Comparison of ENCODE assay signal across 13 mouse cellular contexts in the genomic region with DNA sequence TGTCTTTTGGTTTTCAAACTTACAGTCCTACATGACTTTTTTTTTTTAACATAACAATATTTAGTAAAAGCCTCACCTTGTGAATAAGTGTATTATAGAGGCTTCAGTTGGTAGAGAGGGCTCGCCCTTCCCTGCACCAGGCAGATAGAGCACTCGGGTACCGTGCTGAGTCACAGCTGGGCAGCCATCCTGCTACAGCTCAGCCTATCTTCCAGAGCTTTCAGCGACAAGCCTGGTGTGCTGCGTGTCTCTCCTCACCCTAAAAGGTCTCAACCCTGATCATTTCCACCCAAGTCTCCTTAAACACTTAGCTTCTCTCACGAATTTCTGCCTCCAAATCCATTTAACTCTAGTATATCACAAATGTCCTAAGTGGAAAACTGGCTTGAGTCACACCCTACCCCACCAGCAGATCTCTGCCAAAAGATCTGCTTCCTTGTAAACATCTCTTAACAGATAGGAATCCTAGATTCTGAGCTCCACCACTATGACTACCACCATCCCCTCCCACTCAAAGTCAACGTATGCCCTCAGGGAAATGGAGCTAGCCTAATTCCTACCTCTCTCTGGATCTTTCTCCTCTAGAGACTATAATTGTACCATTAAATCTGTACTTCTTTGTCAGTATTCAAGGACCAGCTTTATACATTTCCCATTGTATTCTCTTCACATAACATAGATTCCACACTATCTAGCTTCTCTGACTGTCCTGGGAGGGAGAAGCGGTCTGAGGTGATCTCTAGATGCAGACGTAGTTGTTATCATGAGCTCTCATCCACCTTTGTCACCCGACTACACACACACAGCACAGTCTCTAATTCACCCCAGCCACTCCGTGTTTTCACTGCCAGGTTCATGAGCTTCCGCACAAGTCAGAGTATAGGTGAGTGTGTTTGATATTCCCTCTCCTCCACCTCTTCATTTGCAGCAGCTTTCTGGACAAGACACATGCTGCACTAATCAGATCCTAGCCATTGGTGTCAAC. TPM values are rescaled to one million over a fixed set of nuclear protein-coding genes. Genes with fewer than 3 reads are reported as not detected.
DNase-seq lines count a peak whose midpoint lies in the region; ATAC-seq and TF ChIP-seq lines count a peak whose summit lies in the region.
"Had no signal": no experiment of that assay in that cellular context is flagged by ENCODE, and none has a peak within 500 bp of the region (broad histone marks: within the 10 kb centered on the region; RNA-seq: fewer than 3 reads in every experiment).

No protein-coding gene starts in this region.

- WGBS in heart, embryonic 11.5 days (ENCODE audit: insufficient replicate concordance), result 43% methylated on average over 12 of the region's 12 CpGs
- 77% methylated on average over 12 of the region's 12 CpGs for WGBS in hindbrain, embryonic 13.5 days

- no peaks in the 10 kb centered on the region for H3K36me3 ChIP-seq in heart, embryonic 11.5 days (ENCODE audit: control insufficient read depth, insufficient read depth, low read length)
- H3K36me3 ChIP-seq in myocyte (ENCODE audit: control insufficient read depth, insufficient read depth), result no peaks in the 10 kb centered on the region
- no peaks in the 10 kb centered on the region for H3K36me3 ChIP-seq in hindbrain, embryonic 13.5 days
- H3K36me3 ChIP-seq: embryonic facial prominence, embryonic 12.5 days; limb, embryonic 10.5 days; midbrain, embryonic 12.5 days; neural tube, embryonic 15.5 days had no signal

- peak; percentile 92 for ATAC-seq in heart, embryonic 11.5 days (replicated peaks; ENCODE audit: insufficient number of reproducible peaks, low FRiP score, low TSS enrichment)
- peak; percentile 82 for ATAC-seq in erythroid progenitor cell, adult 5-6 weeks (replicated peaks; ENCODE audit: low FRiP score, poor library complexity, severe bottlenecking)
- ATAC-seq in hindbrain, embryonic 13.5 days (ENCODE audit: low FRiP score), result no peak

- TF ChIP-seq POLR2A in myocyte (IDR thresholded peaks at IDR 0.05; ENCODE audit: insufficient read length, low read depth), result peak; percentile 46

- no peaks in the 10 kb centered on the region for H3K9me3 ChIP-seq in heart, embryonic 11.5 days (replicated peaks; ENCODE audit: control insufficient read depth, low read length)
- no peaks in the 10 kb centered on the region for H3K9me3 ChIP-seq in hindbrain, embryonic 13.5 days
- H3K9me3 ChIP-seq: embryonic facial prominence, embryonic 12.5 days; limb, embryonic 10.5 days; midbrain, embryonic 12.5 days; neural tube, embryonic 15.5 days had no signal

- H3K4me3 ChIP-seq in heart, embryonic 11.5 days (ENCODE audit: low read depth, low read length), result no peak overlapping the region
- H3K4me3 ChIP-seq in myocyte, result no peak overlapping the region
- no peak overlapping the region for H3K4me3 ChIP-seq in hindbrain, embryonic 13.5 days
- H3K4me3 ChIP-seq: embryonic facial prominence, embryonic 12.5 days; limb, embryonic 10.5 days; midbrain, embryonic 12.5 days; neural tube, embryonic 15.5 days had no signal

- H3K27ac ChIP-seq in heart, embryonic 11.5 days (ENCODE audit: low read depth, low read length), result peak overlapping the region; percentile 67
- no peak overlapping the region for H3K27ac ChIP-seq in hindbrain, embryonic 13.5 days
- H3K27ac ChIP-seq: embryonic facial prominence, embryonic 12.5 days; hindbrain, embryonic 14.5 days; limb, embryonic 10.5 days; midbrain, embryonic 12.5 days; neural tube, embryonic 15.5 days had no signal

- DNase-seq in heart, postnatal 4 days, result no peak
- peak; percentile 49 for DNase-seq in MN1 (ENCODE audit: low spot score)
- no peak for DNase-seq in retina, postnatal 1 day
- no peak for DNase-seq in cerebellum, adult 11 months

- H3K9ac ChIP-seq in heart, embryonic 11.5 days (ENCODE audit: low read depth, low read length), result no peak overlapping the region
- no peak overlapping the region for H3K9ac ChIP-seq in hindbrain, embryonic 13.5 days
- H3K9ac ChIP-seq: embryonic facial prominence, embryonic 12.5 days; hindbrain, embryonic 14.5 days; midbrain, embryonic 12.5 days; neural tube, embryonic 15.5 days had no signal

- no peak overlapping the region for H3ac ChIP-seq in myocyte (ENCODE audit: control insufficient read depth, insufficient read length)

- peaks cover 5% of the 10 kb centered on the region; the same call in 1 of the 2 replicates for H3K4me1 ChIP-seq in heart, embryonic 11.5 days (ENCODE audit: control insufficient read depth, insufficient read depth, low read length)
- no peaks in the 10 kb centered on the region for H3K4me1 ChIP-seq in hindbrain, embryonic 13.5 days (replicated peaks)
- H3K4me1 ChIP-seq: embryonic facial prominence, embryonic 12.5 days; midbrain, embryonic 12.5 days; neural tube, embryonic 15.5 days had no signal

- H3K27me3 ChIP-seq in heart, embryonic 11.5 days (ENCODE audit: control insufficient read depth, insufficient read depth, low read length), result no peaks in the 10 kb centered on the region
- no peaks in the 10 kb centered on the region for H3K27me3 ChIP-seq in myocyte (ENCODE audit: control insufficient read depth, insufficient read depth, insufficient read length)
- H3K27me3 ChIP-seq in hindbrain, embryonic 13.5 days, result 0 out of 2 replicates have a peak, but pooled peaks cover 3% of the 10 kb centered on the region
- H3K27me3 ChIP-seq: embryonic facial prominence, embryonic 12.5 days; midbrain, embryonic 12.5 days; neural tube, embryonic 15.5 days had no signal

- peak overlapping the region; percentile 6 for H3K4me2 ChIP-seq in heart, embryonic 11.5 days
- peak overlapping the region; percentile 77 for H3K4me2 ChIP-seq in myocyte (ENCODE audit: low read depth)
- no peak overlapping the region for H3K4me2 ChIP-seq in hindbrain, embryonic 13.5 days
- H3K4me2 ChIP-seq: embryonic facial prominence, embryonic 12.5 days; hindbrain, embryonic 14.5 days; midbrain, embryonic 12.5 days; neural tube, embryonic 15.5 days had no signal

- no peaks in the 10 kb centered on the region for H3K79me2 ChIP-seq in myocyte (ENCODE audit: control insufficient read depth, insufficient read depth)

TF ChIP-seq in myocyte, 11 proteins besides CTCF, POLR2A, EP300 and RAD21:
- no peak for TF ChIP-seq USF1 (IDR thresholded peaks at IDR 0.05; ENCODE audit: low read depth)
- TF ChIP-seq POLR2AphosphoS2 (IDR thresholded peaks at IDR 0.05; ENCODE audit: insufficient read length, low read depth), result no peak
- TF ChIP-seq SRF (IDR thresholded peaks at IDR 0.05; ENCODE audit: control insufficient read depth, insufficient read length, low read depth), result no peak
- peak in 2 of 3 experiments; percentile 20 to 38 for TF ChIP-seq MYOD1 (IDR thresholded peaks at IDR 0.05; ENCODE audit: control insufficient read depth in 1 of 3, insufficient read length in 2 of 3, low read depth in 2 of 3)
- no peak for TF ChIP-seq E2F4 (IDR thresholded peaks at IDR 0.05; ENCODE audit: insufficient read depth)
- no peak for TF ChIP-seq MAX (IDR thresholded peaks at IDR 0.05; ENCODE audit: low read depth)
- no peak for TF ChIP-seq REST (IDR thresholded peaks at IDR 0.05; ENCODE audit: insufficient read depth, insufficient read length)
- TF ChIP-seq MYOG (IDR thresholded peaks at IDR 0.05; ENCODE audit: control insufficient read depth in 1 of 3, insufficient read depth in 1 of 3, insufficient read length in 2 of 3, low read depth in 2 of 3), result peak in 1 of 3 experiments; percentile 16
- TF ChIP-seq CEBPB (IDR thresholded peaks at IDR 0.05; ENCODE audit: insufficient read depth, poor library complexity, severe bottlenecking), result no peak

RNA-seq across cellular contexts. Expression of gene Dok1, which starts 18.5 kb away (rescaled TPM):
- polyA plus RNA-seq in heart, embryonic 11.5 days (2014; fragmentation: Nextera tagmentation; extraction: Ambion mirVana), result 6.3 and 6.8 TPM in 2 replicates
- 1 to 10 TPM; 5.3 to 6.1 TPM for total RNA-seq in heart, postnatal 4 days (2021)
- total RNA-seq in erythroid progenitor cell, adult 5-6 weeks (2015; ENCODE audit: low replicate concordance), result 20.5 and 27.4 TPM in 2 replicates
- total RNA-seq in erythroid progenitor cell, adult 5-6 weeks (2017; ENCODE audit: low replicate concordance), result 26.9 and 34.7 TPM in 2 replicates
- polyA plus RNA-seq in myocyte (2012; fragmentation: generic; extraction: Trizol), result 41.3 TPM
- polyA plus RNA-seq in hindbrain, embryonic 13.5 days (2015; fragmentation: Nextera tagmentation; extraction: Ambion mirVana), result 2.8 and 3.6 TPM in 2 replicates

RNA-seq across cellular contexts. Expression of gene Loxl3, which starts 19.2 kb away (rescaled TPM):
- 4.5 and 5.7 TPM in 2 replicates for polyA plus RNA-seq in heart, embryonic 11.5 days (2014; fragmentation: Nextera tagmentation; extraction: Ambion mirVana)
- 1 to 10 TPM; 4.7 to 6.0 TPM for total RNA-seq in heart, postnatal 4 days (2021)
- total RNA-seq in erythroid progenitor cell, adult 5-6 weeks (2015; ENCODE audit: low replicate concordance), result 0.84 and 3.6 TPM in 2 replicates
- total RNA-seq in erythroid progenitor cell, adult 5-6 weeks (2017; ENCODE audit: low replicate concordance), result 0.38 and 3.2 TPM in 2 replicates
- polyA plus RNA-seq in myocyte (2012; fragmentation: generic; extraction: Trizol), result 14.4 TPM
- 5.9 and 6.8 TPM in 2 replicates for polyA plus RNA-seq in hindbrain, embryonic 13.5 days (2015; fragmentation: Nextera tagmentation; extraction: Ambion mirVana)

RNA-seq across cellular contexts. Expression of gene Aup1, which starts 39.5 kb away (rescaled TPM):
- polyA plus RNA-seq in heart, embryonic 11.5 days (2014; fragmentation: Nextera tagmentation; extraction: Ambion mirVana), result 99.8 and 109 TPM in 2 replicates
- total RNA-seq in heart, postnatal 4 days (2021), result 10 to 100 TPM; 84.1 to 88.4 TPM
- 275 and 371 TPM in 2 replicates for total RNA-seq in erythroid progenitor cell, adult 5-6 weeks (2015; ENCODE audit: low replicate concordance)
- 190 and 242 TPM in 2 replicates for total RNA-seq in erythroid progenitor cell, adult 5-6 weeks (2017; ENCODE audit: low replicate concordance)
- 199 TPM for polyA plus RNA-seq in myocyte (2012; fragmentation: generic; extraction: Trizol)
- polyA plus RNA-seq in hindbrain, embryonic 13.5 days (2015; fragmentation: Nextera tagmentation; extraction: Ambion mirVana), result 168 and 178 TPM in 2 replicates

RNA-seq across cellular contexts. Expression of gene Htra2, which starts 40.3 kb away (rescaled TPM):
- polyA plus RNA-seq in heart, embryonic 11.5 days (2014; fragmentation: Nextera tagmentation; extraction: Ambion mirVana), result 41.8 and 43.3 TPM in 2 replicates
- total RNA-seq in heart, postnatal 4 days (2021), result 10 to 100 TPM; 42.6 to 43.5 TPM
- 114 and 126 TPM in 2 replicates for total RNA-seq in erythroid progenitor cell, adult 5-6 weeks (2015; ENCODE audit: low replicate concordance)
- total RNA-seq in erythroid progenitor cell, adult 5-6 weeks (2017; ENCODE audit: low replicate concordance), result 65.7 and 87.8 TPM in 2 replicates
- 96.2 TPM for polyA plus RNA-seq in myocyte (2012; fragmentation: generic; extraction: Trizol)
- 68.6 and 74.6 TPM in 2 replicates for polyA plus RNA-seq in hindbrain, embryonic 13.5 days (2015; fragmentation: Nextera tagmentation; extraction: Ambion mirVana)

RNA-seq across cellular contexts. Expression of gene Dqx1, which starts 42.9 kb away (rescaled TPM):
- 0.24 and 0.30 TPM in 2 replicates for polyA plus RNA-seq in heart, embryonic 11.5 days (2014; fragmentation: Nextera tagmentation; extraction: Ambion mirVana)
- under 1 TPM; 0.59 to 0.62 TPM for total RNA-seq in heart, postnatal 4 days (2021)
- total RNA-seq in erythroid progenitor cell, adult 5-6 weeks (2015; ENCODE audit: low replicate concordance), result 2.5 and 6.8 TPM in 2 replicates
- 3.7 and 3.9 TPM in 2 replicates for total RNA-seq in erythroid progenitor cell, adult 5-6 weeks (2017; ENCODE audit: low replicate concordance)
- 0.24 TPM for polyA plus RNA-seq in myocyte (2012; fragmentation: generic; extraction: Trizol)
- 0.81 and 0.91 TPM in 2 replicates for polyA plus RNA-seq in hindbrain, embryonic 13.5 days (2015; fragmentation: Nextera tagmentation; extraction: Ambion mirVana)
